Mouse (Mus musculus) neural tube, embryonic 11.5 days (tissue): ENCODE data around the gene Riok2. TPM values are rescaled to one million over a fixed set of nuclear protein-coding genes. Genes with fewer than 3 reads are reported as not detected.
"Not testable (repeated sequence)": the region's sequence is repeated elsewhere in the genome, so short reads cannot be mapped to it uniquely, and the experiment has no call there.

Experiments used
- ATAC-seq: fragments of 200-750 bp; cut with Nextera tagmentation; 2 replicates; pipeline ENCODE4 v1.8.0; 2017; ENCODE audit warnings: moderate number of reproducible peaks, mild to moderate bottlenecking, moderate TSS enrichment, moderate library complexity; ENCODE audit not compliant: insufficient read depth, low FRiP score, low TSS enrichment
- DNase-seq: peaks from one replicate; pipeline ENCODE4 v3.0.0-alpha.2; 2015; ENCODE audit warnings: low spot score
- H3K27ac ChIP-seq: fragments of 300-500 bp; sonication (generic); 2 replicates; pipeline ENCODE4 v1.5.1; 2014; ENCODE audit warnings: low read depth, mild to moderate bottlenecking, low read length
- H3K27me3 ChIP-seq: fragments of 300-500 bp; sonication (generic); 2 replicates; pipeline ENCODE4 v1.6.1; 2014; ENCODE audit warnings: mild to moderate bottlenecking, low read length, mixed read lengths; ENCODE audit not compliant: control insufficient read depth, insufficient read depth
- H3K36me3 ChIP-seq: fragments of 300-500 bp; sonication (generic); 2 replicates; pipeline ENCODE4 v1.6.1; 2014; ENCODE audit warnings: mild to moderate bottlenecking, low read length, moderate library complexity, mixed read lengths; ENCODE audit not compliant: control insufficient read depth, insufficient read depth
- H3K4me1 ChIP-seq: fragments of 300-500 bp; sonication (generic); 2 replicates; pipeline ENCODE4 v1.6.1; 2014; ENCODE audit warnings: low read length, mixed read lengths; ENCODE audit not compliant: control insufficient read depth, insufficient read depth
- H3K4me2 ChIP-seq: fragments of 300-500 bp; sonication (generic); 2 replicates; pipeline ENCODE4 v1.6.1; 2014; ENCODE audit warnings: low read depth, mild to moderate bottlenecking, moderate library complexity
- H3K4me3 ChIP-seq: fragments of 300-500 bp; sonication (generic); 2 replicates; pipeline ENCODE4 v1.5.1; 2014; ENCODE audit warnings: low read depth, low read length
- H3K9ac ChIP-seq: fragments of 300-500 bp; sonication (generic); 2 replicates; pipeline ENCODE4 v1.6.1; 2014; ENCODE audit warnings: mild to moderate bottlenecking, low read length
- H3K9me3 ChIP-seq: fragments of 300-500 bp; sonication (generic); 2 replicates; pipeline ENCODE4 v1.6.1; 2016; ENCODE audit warnings: low read length; ENCODE audit not compliant: control insufficient read depth
- WGBS: fragments of 180-500 bp; shearing (Covaris S2); extraction: QIAGEN DNeasy Blood & Tissue Kit; methylation state at CpG from one replicate; pipeline ENCODE4 v1.1.7; 2014; 5-methylcytosine and 5-hydroxymethylcytosine counted together
- polyA plus RNA-seq: library from polyadenylated mRNA; unstranded; fragments of >200 nt; fragmentation: Nextera tagmentation; extraction: Ambion mirVana; gene quantifications from 2 replicates; pipeline ENCODE4 v1.2.1, GENCODE M21; 2014

The Riok2 gene
- polyA plus RNA-seq: 25.7 and 31.3 TPM in 2 replicates

DNA sequence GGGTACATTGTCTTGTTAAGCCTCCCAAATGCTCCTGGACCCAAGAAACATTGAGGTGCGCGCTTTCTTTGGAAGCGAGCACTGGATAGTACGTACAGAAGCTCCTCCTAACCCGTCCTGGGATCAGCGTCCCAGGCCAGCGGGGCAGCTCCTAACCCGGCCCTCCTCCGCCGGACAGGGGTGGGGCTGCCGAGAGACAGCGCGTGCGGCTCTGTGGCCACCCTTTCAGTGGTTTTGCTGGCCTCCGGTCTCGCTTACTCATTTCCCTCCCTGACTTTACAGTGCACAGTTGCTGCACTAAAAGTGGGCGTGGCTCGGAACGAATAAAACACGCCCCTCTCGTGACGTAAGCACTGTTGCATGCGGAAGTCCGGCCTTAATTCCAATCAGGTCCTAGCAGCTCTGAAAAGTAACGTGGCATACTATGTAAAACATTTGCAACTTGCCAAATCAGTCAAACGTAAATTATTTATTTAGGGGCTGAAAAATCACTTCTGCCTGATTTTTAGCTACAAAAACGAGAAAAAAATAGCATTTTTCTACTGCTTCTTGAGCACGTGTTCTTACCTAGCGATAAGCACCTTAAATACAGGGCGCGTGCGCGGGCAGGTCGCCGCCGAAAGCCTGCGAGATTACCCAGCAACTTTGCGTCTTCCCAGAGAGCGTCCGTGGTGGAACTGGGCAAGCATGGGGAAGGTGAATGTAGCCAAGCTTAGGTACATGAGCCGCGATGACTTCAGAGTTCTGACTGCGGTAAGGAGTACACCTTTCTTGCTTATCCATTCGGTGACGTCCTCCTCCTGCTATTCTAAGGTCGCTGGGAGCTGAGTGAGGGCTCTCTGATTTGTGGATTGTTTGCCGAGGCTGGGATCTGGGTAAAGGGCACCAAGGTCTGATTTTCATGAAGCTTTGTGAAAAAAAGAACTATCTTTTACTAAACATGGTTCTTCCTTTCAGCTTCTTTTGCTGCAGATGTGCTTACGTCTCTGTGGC lies at the start of gene Riok2:
Gene Riok2 (plus strand): TSS at position 392 of the 993 bp plus-strand sequence.
- peak; percentile 95 for DNase-seq
- Histone ChIP-seq H3K9me3 (no peaks in the 10 kb centered on the region), H3K27ac (peak within 1 kb of the TSS; percentile 63), H3K27me3 (no peaks in the 10 kb centered on the region), H3K9ac (peak within 1 kb of the TSS; percentile 67), H3K4me2 (peak within 1 kb of the TSS; percentile 61), H3K4me1 (0 out of 2 replicates have a peak, but pooled peaks cover 5% of the 10 kb centered on the region), H3K36me3 (no peaks in the 10 kb centered on the region; the same call in 1 of the 2 replicates), H3K4me3 (peak within 1 kb of the TSS; percentile 62)
- under 1% methylated on average over 48 of the region's 48 CpGs for WGBS
- peak; percentile 97 for ATAC-seq

DNA sequence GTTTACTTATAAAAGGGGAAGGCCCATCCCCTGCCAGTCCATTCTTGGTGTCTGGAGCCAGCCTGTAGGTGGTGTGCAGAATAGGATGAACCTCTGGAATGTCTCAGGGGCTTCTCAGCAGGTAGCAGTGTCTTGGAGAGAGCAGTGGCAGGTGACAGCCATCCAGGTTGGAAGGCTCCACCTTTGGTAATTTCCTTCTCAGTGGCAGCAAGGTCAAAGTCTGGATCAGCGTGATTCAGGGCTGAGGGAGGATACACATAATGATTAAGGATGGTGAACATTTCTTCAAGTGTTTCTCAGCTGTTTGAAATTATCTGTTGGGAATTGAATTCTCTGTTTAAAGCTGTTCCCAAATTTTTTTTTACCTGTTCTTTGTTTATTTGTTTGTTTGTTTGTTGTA lies 48.1 kb upstream of the Riok2 start:
- not testable (repeated sequence) for H3K36me3 ChIP-seq, H3K4me2 ChIP-seq, DNase-seq, H3K4me1 ChIP-seq, H3K27me3 ChIP-seq, H3K27ac ChIP-seq, H3K9ac ChIP-seq, H3K4me3 ChIP-seq, H3K9me3 ChIP-seq, ATAC-seq
- WGBS: 77% methylated on average over 1 of the region's 1 CpGs

DNA sequence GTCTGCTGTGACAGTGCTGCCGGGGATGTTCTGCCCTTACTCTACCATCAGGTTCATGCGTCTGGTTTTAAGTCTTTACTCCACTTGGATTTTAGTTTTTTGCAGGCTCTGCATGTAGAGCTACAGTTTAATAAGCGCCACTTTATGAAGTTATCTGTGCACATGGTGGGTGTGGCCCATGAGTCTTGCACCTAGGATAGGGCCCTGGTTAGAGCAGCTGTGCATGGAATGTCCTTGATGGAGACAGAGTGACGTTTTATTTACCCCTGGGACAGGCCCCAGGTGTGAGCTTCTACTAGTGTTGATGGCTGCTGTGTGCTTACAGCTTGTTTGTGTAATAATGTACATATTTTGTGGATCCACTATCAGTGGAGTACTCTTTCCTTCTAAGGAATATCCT lies 47.5 kb upstream of the Riok2 start:
- no peak for ATAC-seq
- H3K27me3 ChIP-seq: no peaks in the 10 kb centered on the region
- no peak overlapping the region for H3K4me3 ChIP-seq
- H3K9me3 ChIP-seq: no peaks in the 10 kb centered on the region
- no peak overlapping the region for H3K4me2 ChIP-seq
- 89% methylated on average over 4 of the region's 4 CpGs for WGBS
- DNase-seq: no peak
- H3K4me1 ChIP-seq: no peaks in the 10 kb centered on the region
- no peaks in the 10 kb centered on the region for H3K36me3 ChIP-seq
- H3K27ac ChIP-seq: no peak overlapping the region
- no peak overlapping the region for H3K9ac ChIP-seq

DNA sequence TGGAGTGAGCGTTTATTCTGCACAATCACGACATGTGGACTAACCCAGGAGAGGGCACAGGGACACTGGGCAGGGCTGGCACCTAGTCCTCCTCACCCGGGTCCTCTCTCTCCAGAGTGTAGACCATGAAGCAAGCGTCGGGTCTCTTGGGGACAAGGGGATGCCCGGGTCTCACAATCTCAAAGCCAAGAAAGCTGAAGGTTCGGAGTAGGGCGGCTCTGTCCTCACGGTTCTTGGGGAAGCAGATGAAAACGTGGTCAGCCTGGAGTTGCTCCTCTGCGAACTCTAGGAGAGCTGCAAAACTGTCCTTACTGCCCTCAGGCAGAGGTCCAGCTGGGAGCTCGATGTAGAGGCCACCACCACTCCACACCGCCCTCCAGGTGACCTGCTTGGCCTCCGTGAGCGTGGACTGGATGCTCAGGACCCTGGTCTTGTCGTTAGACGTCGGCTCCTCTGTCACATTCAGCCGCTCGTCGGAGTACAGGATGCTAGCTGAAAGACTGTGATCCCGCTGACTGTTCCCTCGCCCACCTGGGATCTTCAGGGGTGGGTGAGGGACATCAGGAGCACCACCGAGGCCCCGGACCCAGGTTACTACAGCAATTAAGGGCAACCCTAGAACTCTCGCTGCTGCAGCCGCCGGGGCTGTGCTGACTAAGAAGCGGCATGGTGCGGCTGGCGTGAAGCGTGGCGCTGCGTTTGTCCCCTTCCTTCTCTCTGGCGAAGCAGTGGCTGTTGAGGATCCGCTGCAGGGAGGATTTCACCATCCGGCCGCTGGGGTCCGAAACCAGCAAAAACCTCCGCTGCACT lies 28.5 kb upstream of the Riok2 start:
- not testable (repeated sequence) for H3K27me3 ChIP-seq, H3K36me3 ChIP-seq, H3K4me1 ChIP-seq, H3K9me3 ChIP-seq, H3K27ac ChIP-seq, H3K9ac ChIP-seq
- WGBS: 5% methylated on average over 29 of the region's 40 CpGs
- ATAC-seq: peak; percentile 80
- Histone ChIP-seq H3K4me2 (peak overlapping the region; percentile 38), H3K4me3 (peak overlapping the region; percentile 21)
- peak; percentile 10 for DNase-seq

DNA sequence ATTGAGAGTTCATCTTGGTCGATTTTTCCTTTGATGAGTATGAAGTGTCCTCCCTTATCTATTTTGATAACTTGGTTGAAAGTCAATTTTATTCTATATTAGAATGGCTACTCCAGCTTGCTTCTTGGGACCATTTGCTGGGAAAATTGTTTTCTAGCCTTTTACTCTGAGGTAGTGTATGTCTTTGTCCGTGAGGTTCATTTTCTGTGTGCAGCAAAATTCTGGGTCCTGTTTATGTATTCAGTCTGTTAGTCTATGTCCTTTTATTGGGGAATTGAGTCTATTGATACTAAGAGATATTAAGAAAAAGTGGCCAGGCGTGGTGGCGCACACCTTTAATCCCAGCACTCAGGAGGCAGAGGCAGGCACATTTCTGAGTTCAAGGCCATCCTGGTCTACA lies 27.8 kb upstream of the Riok2 start:
- H3K27me3 ChIP-seq, ATAC-seq, H3K27ac ChIP-seq, H3K36me3 ChIP-seq, H3K4me1 ChIP-seq, H3K9me3 ChIP-seq, H3K9ac ChIP-seq, DNase-seq: not testable (repeated sequence)
- Histone ChIP-seq H3K4me3 (peak overlapping the region; percentile 21), H3K4me2 (peak overlapping the region; percentile 38)
- 43% methylated on average over 4 of the region's 4 CpGs for WGBS

DNA sequence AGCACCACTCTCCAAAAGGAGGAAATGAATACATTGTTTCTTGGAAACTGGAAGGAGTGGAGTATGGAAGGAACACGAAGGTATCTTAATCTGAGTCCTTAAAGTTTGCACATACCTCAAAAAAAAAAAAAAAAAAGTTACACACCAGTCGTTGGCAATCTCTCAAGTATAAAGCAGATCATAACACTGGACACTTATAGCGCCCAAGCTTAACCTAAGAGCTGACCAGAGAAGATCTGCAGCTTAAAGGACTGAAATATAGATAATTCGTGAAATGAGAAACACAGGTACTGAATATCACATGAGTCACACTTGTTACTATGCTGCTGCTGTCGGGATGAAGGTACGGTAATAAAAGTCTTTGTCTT lies 575 bp upstream of the Riok2 start:
- H3K4me1 ChIP-seq: 0 out of 2 replicates have a peak, but pooled peaks cover 5% of the 10 kb centered on the region
- no peaks in the 10 kb centered on the region for H3K9me3 ChIP-seq
- H3K27ac ChIP-seq: peak overlapping the region; percentile 63
- H3K36me3 ChIP-seq: no peaks in the 10 kb centered on the region; the same call in 1 of the 2 replicates
- 6% methylated on average over 6 of the region's 6 CpGs for WGBS
- no peaks in the 10 kb centered on the region for H3K27me3 ChIP-seq
- H3K4me3 ChIP-seq: peak overlapping the region; percentile 62
- H3K9ac ChIP-seq: peak overlapping the region; percentile 64
- DNase-seq (no peak), ATAC-seq (no peak; the same call in none of the 2 replicates)
- peak overlapping the region; percentile 61 for H3K4me2 ChIP-seq

DNA sequence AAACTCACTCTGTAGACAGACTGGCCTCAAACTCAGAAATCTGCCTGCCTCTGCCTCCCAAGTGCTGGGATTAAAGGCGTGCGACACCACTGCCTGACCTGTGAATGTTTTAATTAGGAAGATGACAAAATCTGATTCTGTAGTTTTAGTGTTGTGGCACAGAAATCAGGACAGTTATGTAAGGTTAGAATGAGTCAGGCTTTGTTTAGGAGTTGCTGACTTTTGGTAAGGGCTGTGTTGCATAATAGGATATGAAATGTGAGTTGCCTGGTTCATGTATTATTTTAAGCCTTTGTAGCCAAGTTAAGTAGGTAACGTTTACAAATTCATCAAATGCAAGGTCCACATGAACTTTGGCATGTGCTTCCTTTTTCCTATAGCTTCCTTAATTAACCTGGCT lies 1.5 kb downstream of the Riok2 start:
- 0 out of 2 replicates have a peak, but pooled peaks cover 5% of the 10 kb centered on the region for H3K4me1 ChIP-seq
- H3K4me2 ChIP-seq: peak overlapping the region; percentile 61; the same call in 1 of the 2 replicates
- 92% methylated on average over 3 of the region's 3 CpGs for WGBS
- no peaks in the 10 kb centered on the region for H3K9me3 ChIP-seq
- H3K9ac ChIP-seq: no peak overlapping the region
- no peak for ATAC-seq
- no peak overlapping the region for H3K4me3 ChIP-seq
- H3K36me3 ChIP-seq: no peaks in the 10 kb centered on the region; the same call in 1 of the 2 replicates
- H3K27me3 ChIP-seq: no peaks in the 10 kb centered on the region
- no peak overlapping the region for H3K27ac ChIP-seq
- DNase-seq: no peak

DNA sequence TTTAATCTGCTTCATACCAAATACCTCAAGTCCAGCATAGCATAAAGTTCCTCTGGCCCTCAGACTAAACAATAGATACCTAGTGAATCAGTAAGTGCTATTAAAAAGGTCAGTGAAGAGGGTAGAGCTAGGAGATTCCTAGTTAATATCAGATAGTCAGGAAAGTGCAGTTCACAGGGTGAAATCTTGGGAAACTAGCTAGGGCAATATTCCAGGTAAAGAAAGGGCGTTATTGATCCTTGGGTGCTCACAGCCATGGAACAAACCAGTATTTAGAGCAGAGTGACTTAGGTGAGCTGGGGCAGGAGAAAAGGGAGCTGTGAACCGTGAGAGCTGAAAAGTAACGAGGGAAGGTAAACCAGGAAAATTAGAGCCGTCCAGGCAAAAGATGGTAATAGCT lies 9.6 kb downstream of the Riok2 start:
- Histone ChIP-seq H3K9ac (no peak overlapping the region), H3K27me3 (no peaks in the 10 kb centered on the region), H3K9me3 (no peaks in the 10 kb centered on the region), H3K27ac (no peak overlapping the region), H3K36me3 (peaks cover 5% of the 10 kb centered on the region; the same call in 1 of the 2 replicates), H3K4me3 (no peak overlapping the region), H3K4me1 (no peaks in the 10 kb centered on the region), H3K4me2 (no peak overlapping the region)
- 96% methylated on average over 4 of the region's 4 CpGs for WGBS
- ATAC-seq (no peak), DNase-seq (no peak)
